Mouse (Mus musculus) testis, postnatal 10 days (tissue): ENCODE results near the gene Cpeb2.

Experiments used
- DNase-seq: peaks from one replicate; pipeline ENCODE4 v3.0.0; 2021; ENCODE audit warnings: low spot score

Cpeb2 gene

GRCm38 (mm10) chr5:43239141-43239835, 6.3 kb downstream of the Cpeb2 start:
- no peak for DNase-seq

GRCm38 (mm10) chr5:43240729-43241128, 7.8 kb downstream of the Cpeb2 start:
- no peak for DNase-seq

- DNase-seq = no peak
These were observed 13.3 kb downstream of the Cpeb2 start for GRCm38 (mm10) chr5:43246236-43246635.

- no peak for DNase-seq
These were observed 14.0 kb downstream of the Cpeb2 start for GRCm38 (mm10) chr5:43246954-43247353.

- DNase-seq = no peak
These were observed 15.0 kb downstream of the Cpeb2 start for GRCm38 (mm10) chr5:43248001-43248430.

- no peak for DNase-seq
These were observed 24.5 kb downstream of the Cpeb2 start for GRCm38 (mm10) chr5:43257490-43257889.

GRCm38 (mm10) chr5:43258472-43259142, 25.6 kb downstream of the Cpeb2 start:
- DNase-seq = no peak

- no peak for DNase-seq
These were observed 28.8 kb downstream of the Cpeb2 start for GRCm38 (mm10) chr5:43261814-43262213.

- no peak for DNase-seq
These were observed 31.0 kb downstream of the Cpeb2 start for GRCm38 (mm10) chr5:43263951-43264350.

GRCm38 (mm10) chr5:43264696-43265095, 31.7 kb downstream of the Cpeb2 start:
- no peak for DNase-seq

- DNase-seq = no peak
These were observed 45.0 kb downstream of the Cpeb2 start for GRCm38 (mm10) chr5:43277982-43278381.

GRCm38 (mm10) chr5:43279774-43280173, 46.8 kb downstream of the Cpeb2 start:
- no peak for DNase-seq

- DNase-seq = no peak
These were observed 52.8 kb downstream of the Cpeb2 start for GRCm38 (mm10) chr5:43285756-43286155.

- DNase-seq = no peak
These were observed 56.9 kb downstream of the Cpeb2 start for GRCm38 (mm10) chr5:43289752-43290446.

- DNase-seq = no peak
These were observed 60.2 kb downstream of the Cpeb2 start for GRCm38 (mm10) chr5:43293136-43293535.

GRCm38 (mm10) chr5:43297459-43297858, 64.5 kb downstream of the Cpeb2 start:
- no peak for DNase-seq

GRCm38 (mm10) chr5:43298975-43299374, 66.0 kb downstream of the Cpeb2 start:
- no peak for DNase-seq

- no peak for DNase-seq
These were observed 67.1 kb downstream of the Cpeb2 start for GRCm38 (mm10) chr5:43300076-43300475.

GRCm38 (mm10) chr5:43300979-43301378, 68.0 kb downstream of the Cpeb2 start:
- DNase-seq = no peak

GRCm38 (mm10) chr5:43303504-43303903, 70.5 kb downstream of the Cpeb2 start:
- no peak for DNase-seq

GRCm38 (mm10) chr5:43305449-43305848, 72.5 kb downstream of the Cpeb2 start:
- no peak for DNase-seq

- DNase-seq = no peak
These were observed 77.0 kb downstream of the Cpeb2 start for GRCm38 (mm10) chr5:43309961-43310360.

GRCm38 (mm10) chr5:43324311-43324862, 91.4 kb downstream of the Cpeb2 start:
- DNase-seq = no peak
